Mouse (Mus musculus) v-Abl transformed pro-B cells (cell line): ENCODE data around the gene Fbxo44.

Experiments
- in situ Hi-C, 2 experiments: fragments of 400-800 bp; cut with MboI; formaldehyde crosslinking; loops; one replicate each; pipeline ENCODE4 v1.15.1; 2025; ENCODE audit not compliant: unreplicated experiment in 2 of 2

The Fbxo44 gene

GRCm38 (mm10) chr4:148137503-148137902 lies 22.8 kb downstream of the Fbxo44 start:
- in situ Hi-C loops = no loop called here

DNA sequence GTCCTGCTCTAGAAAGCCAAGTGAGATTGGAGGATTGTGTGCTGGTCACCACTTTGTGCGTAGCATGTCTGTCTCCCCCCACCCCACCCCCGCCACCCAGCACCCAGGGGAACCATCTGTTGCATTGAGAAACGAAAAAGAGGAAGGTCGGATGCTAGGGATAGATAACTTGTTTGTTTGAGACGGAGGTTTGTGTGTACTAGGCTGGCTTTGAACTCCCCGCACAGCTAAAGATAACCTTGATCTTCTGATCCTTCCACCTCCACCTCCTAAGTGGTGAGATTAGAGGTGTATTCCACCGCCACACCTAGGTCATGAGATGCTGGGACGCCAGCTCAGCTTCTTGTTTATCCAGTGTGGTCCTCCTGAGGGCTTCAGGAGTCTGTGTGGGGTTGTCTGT lies 25.3 kb downstream of the Fbxo44 start:
- in situ Hi-C loops = no loop called here

DNA sequence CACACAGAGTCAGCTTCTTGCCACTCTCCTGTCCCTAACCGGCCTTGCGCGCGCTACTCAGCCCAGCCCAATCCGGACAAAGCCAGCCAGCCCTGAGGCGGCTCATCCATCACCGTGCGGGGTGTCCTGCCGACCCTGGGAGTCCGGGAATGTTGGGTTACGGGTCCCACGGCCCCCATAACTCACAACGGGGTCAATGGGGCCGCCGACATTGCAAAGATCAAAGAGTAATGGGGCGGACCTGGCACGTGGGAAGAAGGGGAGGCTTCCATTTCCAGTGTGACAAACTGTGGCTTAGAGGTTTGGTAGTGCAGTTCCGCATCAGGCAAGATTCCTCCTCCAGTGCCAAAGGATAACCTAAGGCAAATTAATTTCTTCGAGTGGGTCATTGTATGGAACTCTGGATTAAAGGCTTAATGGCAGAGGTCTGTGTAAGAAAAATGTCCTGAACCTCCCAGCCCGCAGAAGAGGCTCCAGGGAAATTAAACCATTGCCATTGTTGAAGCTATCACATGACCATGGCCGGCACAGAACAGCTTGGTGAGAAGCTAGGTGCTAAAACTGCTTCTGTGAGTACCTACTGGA lies 28.7 kb downstream of the Fbxo44 start:
- in situ Hi-C loops = no loop called here

DNA sequence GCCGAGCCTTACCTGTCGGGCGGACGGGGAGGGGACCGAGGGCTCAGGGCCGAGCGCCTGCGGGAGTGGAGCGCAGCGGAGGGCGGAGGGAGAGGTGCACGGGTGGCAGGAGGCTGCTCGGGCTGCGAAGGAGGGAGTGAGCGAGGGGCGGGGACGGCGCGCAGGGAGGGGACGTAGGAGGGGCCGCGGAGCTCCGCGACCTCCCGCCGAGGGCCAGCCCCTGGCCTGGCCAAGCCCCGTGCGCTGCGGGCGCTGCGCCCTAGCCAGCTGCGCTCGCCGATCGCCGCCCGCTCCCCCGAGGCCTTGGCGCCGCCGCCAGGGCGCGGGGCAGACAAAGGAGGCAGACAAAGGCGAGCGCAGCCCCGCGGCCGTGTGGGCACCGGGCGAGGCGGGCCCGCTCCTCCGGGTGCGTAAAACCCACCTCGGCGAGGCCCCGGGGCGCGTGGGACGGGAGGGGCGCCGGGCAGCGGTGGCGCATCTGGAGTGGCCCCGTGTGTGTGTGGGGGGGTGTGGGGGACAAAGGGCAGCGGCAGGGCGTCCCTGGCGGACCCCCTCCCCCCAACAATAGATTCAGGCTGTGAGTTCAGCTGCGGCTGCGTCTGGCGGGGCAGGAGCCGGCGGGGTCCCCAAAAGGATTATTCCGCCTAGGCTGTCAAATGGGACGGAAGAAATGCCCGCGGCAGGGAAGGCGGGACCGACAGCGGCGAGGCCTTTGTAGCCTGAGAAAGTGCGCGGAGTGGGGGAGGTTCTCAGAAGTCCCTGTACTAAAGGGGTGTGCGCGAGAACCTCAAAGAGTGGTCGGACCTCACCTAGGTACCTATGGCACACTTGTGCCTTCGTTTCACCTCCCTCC lies 29.5 kb downstream of the Fbxo44 start, which contains the start of gene Draxin:
Gene Draxin (minus strand): TSS at position 138 of the 853 bp plus-strand sequence.
- in situ Hi-C loops = no loop called here

DNA sequence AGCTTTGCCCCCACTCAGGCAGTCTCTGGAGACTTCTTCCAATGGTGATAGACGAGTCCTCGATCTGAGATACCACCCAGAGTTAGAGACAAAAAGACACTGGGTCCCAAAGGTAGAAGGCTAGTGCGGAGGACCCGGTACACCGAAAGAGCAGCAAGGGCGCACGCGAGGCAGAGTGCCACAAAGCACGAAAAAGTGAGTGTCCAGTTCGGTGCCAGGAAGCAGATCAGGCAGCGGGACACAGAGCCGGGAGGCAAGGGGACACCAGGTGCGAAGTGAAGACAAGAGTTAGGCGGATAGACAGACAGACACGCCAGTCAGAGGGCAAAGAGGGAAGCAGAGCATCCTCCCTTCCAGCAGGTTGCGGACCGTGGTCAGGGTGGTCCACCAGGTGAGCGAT lies 30.1 kb downstream of the Fbxo44 start, which contains the start of gene Mad2l2:
Gene Mad2l2 (plus strand): TSS at position 252 of the 400 bp plus-strand sequence.
- in situ Hi-C loops = no loop called here

DNA sequence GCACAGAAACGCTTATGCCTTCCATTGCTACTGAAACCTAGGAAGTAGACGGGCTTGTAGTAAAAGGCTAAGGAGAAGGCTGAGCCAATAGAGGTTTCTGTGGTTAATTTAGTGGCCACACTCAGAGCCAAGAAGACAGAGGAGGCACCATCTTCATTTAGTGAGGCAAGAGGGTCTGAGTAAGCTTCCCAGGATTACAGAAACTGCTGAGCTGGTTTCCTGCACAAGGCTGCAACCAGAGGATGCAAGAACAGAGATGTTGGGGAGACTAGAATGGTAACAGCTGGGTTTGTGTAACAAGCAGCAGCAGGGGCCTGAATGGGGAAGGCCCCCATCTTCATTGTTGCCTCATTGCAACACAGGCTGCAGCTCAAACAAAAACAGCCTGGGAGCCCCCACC lies 31.6 kb downstream of the Fbxo44 start:
- in situ Hi-C loops = no loop called here

GRCm38 (mm10) chr4:148128241-148128640 lies 32.0 kb downstream of the Fbxo44 start:
- in situ Hi-C loops = no loop called here

DNA sequence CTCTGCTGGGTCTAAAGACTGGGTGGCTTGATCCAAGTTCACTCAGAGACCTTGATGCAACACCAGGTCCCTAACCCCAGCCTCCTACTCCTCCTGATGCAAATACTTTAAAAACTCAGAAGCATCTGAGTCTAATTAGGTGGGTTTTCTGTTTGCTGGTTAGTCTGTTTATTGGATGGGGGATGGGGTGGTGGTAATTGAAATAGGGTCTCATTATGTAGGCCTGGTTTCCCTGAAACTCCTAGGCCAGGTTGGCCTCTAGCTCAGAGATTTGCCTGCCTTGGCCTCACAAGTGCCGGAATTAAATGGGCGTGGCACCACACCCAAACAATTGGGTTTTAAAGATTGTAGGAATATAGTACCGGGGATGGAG lies 37.6 kb downstream of the Fbxo44 start:
- in situ Hi-C loops = no loop called here

GRCm38 (mm10) chr4:148121982-148122693 lies 38.1 kb downstream of the Fbxo44 start:
- in situ Hi-C loops = no loop called here

- in situ Hi-C loops = no loop called here
These were observed 38.9 kb downstream of the Fbxo44 start for GRCm38 (mm10) chr4:148121362-148121761.

DNA sequence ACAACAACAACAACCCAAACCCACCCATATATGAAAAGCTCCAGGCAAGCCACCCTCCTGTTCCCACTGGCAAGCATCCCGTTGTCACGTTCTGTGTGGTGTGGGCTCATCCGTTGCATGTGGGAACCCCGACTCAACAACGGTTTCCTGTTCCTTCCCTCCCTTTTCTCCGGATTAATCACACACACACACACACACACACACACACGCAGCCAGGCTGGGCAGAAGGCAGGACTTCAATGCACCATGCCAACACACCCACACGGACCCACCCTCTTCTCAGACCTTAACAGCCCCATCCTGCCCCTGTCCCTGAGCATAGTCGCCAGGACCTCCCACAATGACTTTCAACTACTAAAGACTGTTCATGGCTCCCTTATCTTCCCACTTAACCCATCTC lies 39.7 kb downstream of the Fbxo44 start:
- in situ Hi-C loops = no loop called here

GRCm38 (mm10) chr4:148119578-148119977 lies 40.7 kb downstream of the Fbxo44 start:
- in situ Hi-C loops = loop anchor here in 1 of 2 experiments (5.0 to 10.0 kb wide), 3 partner anchors 33 to 488 kb away; partner anchors contain the start of gene Fbxo6

- in situ Hi-C loops = loop anchor here in 1 of 2 experiments (5.0 to 10.0 kb wide), 3 partner anchors 35 to 490 kb away; partner anchors contain the start of gene Fbxo6
These were observed 42.9 kb downstream of the Fbxo44 start for GRCm38 (mm10) chr4:148117392-148117791.

DNA sequence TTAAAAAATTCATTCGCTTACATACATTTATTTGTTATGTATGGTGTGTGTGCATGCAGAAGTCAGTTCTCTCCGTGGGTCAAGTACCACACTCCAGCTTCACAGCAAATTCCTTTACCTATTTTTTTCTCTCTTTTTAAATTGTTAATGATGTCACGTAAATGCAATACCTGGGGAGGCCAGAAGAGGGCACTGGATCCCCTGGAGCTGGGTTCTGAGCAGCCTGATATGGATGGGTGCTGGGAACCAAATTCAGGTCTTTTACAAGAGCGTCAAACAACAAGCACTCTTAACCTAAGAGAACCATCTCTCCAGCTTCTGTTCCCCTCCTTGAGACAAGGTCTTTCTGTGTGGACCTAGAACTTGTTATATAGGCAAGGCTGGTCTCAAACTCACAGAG lies 43.6 kb downstream of the Fbxo44 start:
- in situ Hi-C loops = loop anchor here in 1 of 2 experiments (5.0 to 10.0 kb wide), 3 partner anchors 36 to 491 kb away; partner anchors contain the start of gene Fbxo6

GRCm38 (mm10) chr4:148115467-148115866 lies 44.8 kb downstream of the Fbxo44 start:
- in situ Hi-C loops = loop anchor here in 1 of 2 experiments (5.0 to 10.0 kb wide), 3 partner anchors 37 to 492 kb away; partner anchors contain the start of gene Fbxo6

DNA sequence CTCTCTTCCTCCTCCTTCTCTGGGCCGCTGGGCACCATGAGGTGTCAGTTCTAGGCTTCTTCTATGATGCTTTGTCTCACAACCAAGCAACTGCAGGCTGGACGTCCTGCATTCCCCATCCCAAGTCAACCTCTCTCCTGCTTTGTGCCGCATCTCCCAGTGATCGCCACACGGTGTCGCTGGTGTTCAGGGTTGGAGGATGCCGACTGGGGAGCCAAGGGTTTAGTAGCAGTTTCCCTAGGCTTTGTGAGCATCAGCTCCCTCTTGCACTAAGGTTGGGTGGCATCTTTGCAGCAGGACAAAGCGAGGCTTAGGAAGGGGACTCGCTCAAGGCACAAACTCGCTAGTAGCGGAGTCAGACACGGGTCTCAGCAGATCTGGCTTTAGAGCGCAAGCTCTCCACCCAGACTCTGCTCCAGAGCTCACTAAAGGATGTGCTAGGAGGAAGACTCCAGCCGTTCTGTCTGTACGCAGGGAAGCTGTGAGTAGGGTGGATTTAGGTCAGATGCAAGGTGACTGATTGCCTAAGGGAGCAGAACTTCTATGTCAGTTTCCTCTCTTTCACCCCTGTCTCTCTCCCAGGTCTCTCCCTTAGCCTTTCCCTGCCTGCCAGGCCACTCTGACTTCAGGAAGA lies 45.4 kb downstream of the Fbxo44 start:
- in situ Hi-C loops = loop anchor here (5.0 to 10.0 kb wide), 6 partner anchors 37 to 492 kb away; partner anchors contain the start of genes Fbxo6 (in 1 of the 2) and Masp2 (in 1 of the 2)

DNA sequence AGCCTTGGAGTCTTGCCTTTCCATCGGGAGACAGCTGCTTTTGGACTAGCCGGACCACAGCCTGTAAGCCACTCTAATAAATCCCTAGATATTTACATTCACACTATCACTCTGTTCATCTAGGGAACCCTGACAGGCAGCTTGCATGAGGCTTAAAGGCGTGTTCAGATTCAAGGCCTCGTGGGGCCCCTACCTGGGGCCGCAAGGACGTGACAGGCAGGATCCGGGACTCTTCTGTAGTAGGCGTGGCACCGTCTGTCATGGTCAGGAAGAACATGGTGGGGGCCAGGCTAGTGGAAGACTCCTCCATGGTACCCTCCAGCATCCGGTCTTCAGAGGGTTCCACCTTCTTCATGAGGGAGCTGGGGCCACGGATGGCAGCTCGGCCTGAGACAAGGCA lies 47.8 kb downstream of the Fbxo44 start:
- in situ Hi-C loops = loop anchor here (5.0 to 10.0 kb wide), 4 partner anchors 55 to 490 kb away; partner anchors contain the start of gene Masp2 (in 1 of the 2)

GRCm38 (mm10) chr4:148109215-148109614 lies 51.1 kb downstream of the Fbxo44 start:
- in situ Hi-C loops = no loop called here

- in situ Hi-C loops = no loop called here
These were observed 51.6 kb downstream of the Fbxo44 start for GRCm38 (mm10) chr4:148108565-148109100.
